Mouse (Mus musculus): ENCODE results near the gene Ttc28. TPM values are rescaled to one million over a fixed set of nuclear protein-coding genes. Genes with fewer than 3 reads are reported as not detected.
"Not testable (repeated sequence)": the region's sequence is repeated elsewhere in the genome, so short reads cannot be mapped to it uniquely, and the experiment has no call there.

Ttc28 gene
- polyA plus RNA-seq, 1 experiment from 2014 or later = 13.0 TPM

DNA sequence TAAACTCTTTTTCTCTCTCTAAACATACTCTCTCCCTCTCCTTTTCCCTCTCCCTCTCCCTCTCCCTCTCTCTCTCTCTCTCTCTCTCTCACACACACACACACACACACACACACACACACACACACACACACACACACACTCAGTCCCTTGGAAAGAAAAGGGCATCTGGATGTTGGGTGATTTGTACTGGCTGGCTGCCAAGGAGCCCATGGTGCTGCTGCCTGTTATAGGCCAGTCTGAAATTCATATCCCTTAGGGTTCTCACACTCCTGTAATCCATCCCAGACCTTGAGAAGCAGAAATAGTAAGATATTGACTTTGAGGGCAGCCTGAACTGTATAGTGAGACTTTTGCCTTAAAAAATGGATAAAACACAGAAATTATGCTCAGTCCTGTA, 4.9 kb upstream of the Ttc28 start:
- Histone ChIP-seq H3K27ac (ENCODE audit: low read depth) (no peak overlapping the region), H3K27me3 (replicated peaks; ENCODE audit: control insufficient read depth, insufficient read depth, low read length) (no peaks in the 10 kb centered on the region), H3K4me3 (ENCODE audit: low read depth, low read length) (no peak overlapping the region), H3K4me2 (ENCODE audit: low read length) (no peak overlapping the region), H3K36me3 (ENCODE audit: control insufficient read depth, insufficient read depth, low read length) (peaks cover 26% of the 10 kb centered on the region), H3K9ac (ENCODE audit: low read length) (no peak overlapping the region), H3K9me3 (ENCODE audit: control insufficient read depth, low read length) (no peaks in the 10 kb centered on the region), H3K4me1 (replicated peaks; ENCODE audit: control insufficient read depth, insufficient read depth, low read length) (no peaks in the 10 kb centered on the region)
- no peak for DNase-seq (ENCODE audit: low spot score)
- ATAC-seq (replicated peaks; ENCODE audit: low FRiP score, low TSS enrichment, low read depth) = no peak

- Histone ChIP-seq H3K4me1 (replicated peaks; ENCODE audit: control insufficient read depth, insufficient read depth, low read length) (0 out of 2 replicates have a peak, but pooled peaks cover under 1% of the 10 kb centered on the region), H3K27me3 (replicated peaks; ENCODE audit: control insufficient read depth, insufficient read depth, low read length) (no peaks in the 10 kb centered on the region), H3K9me3 (ENCODE audit: control insufficient read depth, low read length) (no peaks in the 10 kb centered on the region), H3K27ac (ENCODE audit: low read depth) (no peak overlapping the region), H3K9ac (ENCODE audit: low read length) (no peak overlapping the region), H3K4me3 (ENCODE audit: low read depth, low read length) (no peak overlapping the region), H3K4me2 (ENCODE audit: low read length) (no peak overlapping the region), H3K36me3 (ENCODE audit: control insufficient read depth, insufficient read depth, low read length) (peaks cover 26% of the 10 kb centered on the region)
- ATAC-seq (replicated peaks; ENCODE audit: low FRiP score, low TSS enrichment, low read depth) (no peak), DNase-seq (ENCODE audit: low spot score) (no peak)
- 96% methylated on average over 1 of the region's 1 CpGs for WGBS
These were observed 4.3 kb upstream of the Ttc28 start for GRCm38 (mm10) chr5:110875286-110875685.

DNA sequence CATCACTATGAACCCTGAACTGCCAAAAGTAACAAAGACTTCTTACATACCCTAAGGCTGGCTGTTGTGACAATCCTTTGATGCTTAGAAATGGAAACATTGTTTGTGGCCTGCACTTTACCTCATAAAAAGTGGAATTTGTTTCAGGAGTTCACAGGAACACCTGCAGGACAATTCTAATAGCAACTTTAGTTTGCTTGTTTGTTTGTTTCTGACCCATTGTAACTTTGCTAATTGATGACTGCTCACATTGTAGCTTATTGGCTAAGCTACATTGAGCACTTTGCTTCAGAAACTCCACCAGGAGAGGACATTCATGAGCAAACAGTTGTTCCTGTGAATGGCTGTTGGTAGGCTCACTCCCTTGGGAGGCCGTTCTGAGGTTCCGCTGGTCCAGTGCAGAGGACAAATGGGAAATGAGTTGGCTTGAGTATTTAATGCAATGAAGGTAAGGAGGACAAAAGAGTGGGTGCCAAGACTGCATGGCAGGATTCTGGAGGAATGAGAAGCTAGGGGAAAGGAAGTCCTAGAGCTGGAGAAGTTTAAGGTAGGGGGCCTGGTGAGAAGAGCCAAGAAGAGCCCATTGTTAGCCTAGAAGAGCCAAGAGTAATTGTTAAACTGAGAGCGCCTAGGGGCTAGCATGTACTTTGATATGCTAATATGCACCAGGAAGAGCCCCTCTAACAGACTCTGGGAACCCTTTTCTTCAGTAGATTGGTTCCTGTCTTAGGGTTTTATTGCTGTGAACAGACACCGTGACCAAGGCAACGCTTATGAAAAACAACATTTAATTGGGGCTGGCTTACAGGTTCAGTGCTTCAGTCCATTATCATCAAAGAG, 1.7 kb upstream of the Ttc28 start:
- H3K27me3 ChIP-seq (replicated peaks; ENCODE audit: control insufficient read depth, insufficient read depth, low read length) = no peaks in the 10 kb centered on the region
- peaks cover 6% of the 10 kb centered on the region; the same call in 1 of the 2 replicates for H3K4me1 ChIP-seq (replicated peaks; ENCODE audit: control insufficient read depth, insufficient read depth, low read length)
- ATAC-seq (replicated peaks; ENCODE audit: low FRiP score, low TSS enrichment, low read depth) = no peak
- no peak overlapping the region for H3K27ac ChIP-seq (ENCODE audit: low read depth)
- H3K9ac ChIP-seq (ENCODE audit: low read length) = no peak overlapping the region
- 86% methylated on average over 5 of the region's 5 CpGs for WGBS
- H3K36me3 ChIP-seq (ENCODE audit: control insufficient read depth, insufficient read depth, low read length) = peaks cover 11% of the 10 kb centered on the region
- no peak overlapping the region for H3K4me2 ChIP-seq (ENCODE audit: low read length)
- H3K9me3 ChIP-seq (ENCODE audit: control insufficient read depth, low read length) = no peaks in the 10 kb centered on the region
- DNase-seq (ENCODE audit: low spot score) = no peak
- no peak overlapping the region for H3K4me3 ChIP-seq (ENCODE audit: low read depth, low read length)

- H3K4me1 ChIP-seq (replicated peaks; ENCODE audit: control insufficient read depth, insufficient read depth, low read length); H3K27me3 ChIP-seq (replicated peaks; ENCODE audit: control insufficient read depth, insufficient read depth, low read length); H3K36me3 ChIP-seq (ENCODE audit: control insufficient read depth, insufficient read depth, low read length); ATAC-seq (replicated peaks; ENCODE audit: low FRiP score, low TSS enrichment, low read depth); H3K9me3 ChIP-seq (ENCODE audit: control insufficient read depth, low read length); H3K9ac ChIP-seq (ENCODE audit: low read length); H3K27ac ChIP-seq (ENCODE audit: low read depth); H3K4me2 ChIP-seq (ENCODE audit: low read length); DNase-seq (ENCODE audit: low spot score); H3K4me3 ChIP-seq (ENCODE audit: low read depth, low read length): not testable (repeated sequence)
- WGBS = 92% methylated on average over 1 of the region's 1 CpGs
These were observed 1.1 kb upstream of the Ttc28 start for GRCm38 (mm10) chr5:110878526-110878925.

DNA sequence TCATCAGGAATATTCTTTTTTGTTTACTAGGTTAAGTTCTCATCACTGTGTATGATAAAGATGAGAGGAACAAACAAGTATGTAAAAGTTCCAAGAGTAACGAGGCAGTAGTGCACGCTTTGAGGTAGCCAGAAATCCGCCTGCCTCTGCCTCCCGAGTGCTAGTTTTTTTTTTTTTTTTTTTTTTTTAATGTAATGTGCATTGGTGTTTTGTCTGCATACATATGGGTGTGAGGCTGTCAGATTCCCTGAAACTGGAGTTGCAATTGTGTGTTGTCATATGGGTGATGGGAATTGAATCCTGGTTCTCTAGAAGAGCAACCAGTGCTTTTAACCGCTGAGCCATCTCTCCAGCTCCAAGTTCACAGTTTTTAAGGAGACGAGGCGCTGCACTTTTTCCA, 561 bp upstream of the Ttc28 start:
- 64% methylated on average over 7 of the region's 7 CpGs for WGBS
- Histone ChIP-seq H3K4me1 (replicated peaks; ENCODE audit: control insufficient read depth, insufficient read depth, low read length) (peaks cover 6% of the 10 kb centered on the region; the same call in 1 of the 2 replicates), H3K27me3 (replicated peaks; ENCODE audit: control insufficient read depth, insufficient read depth, low read length) (no peaks in the 10 kb centered on the region), H3K27ac (ENCODE audit: low read depth) (peak overlapping the region; percentile 77), H3K9ac (ENCODE audit: low read length) (peak overlapping the region; percentile 90), H3K36me3 (ENCODE audit: control insufficient read depth, insufficient read depth, low read length) (no peaks in the 10 kb centered on the region), H3K4me2 (ENCODE audit: low read length) (peak overlapping the region; percentile 89), H3K9me3 (ENCODE audit: control insufficient read depth, low read length) (no peaks in the 10 kb centered on the region), H3K4me3 (ENCODE audit: low read depth, low read length) (peak overlapping the region; percentile 74)
- DNase-seq (ENCODE audit: low spot score) (no peak), ATAC-seq (replicated peaks; ENCODE audit: low FRiP score, low TSS enrichment, low read depth) (no peak)

DNA sequence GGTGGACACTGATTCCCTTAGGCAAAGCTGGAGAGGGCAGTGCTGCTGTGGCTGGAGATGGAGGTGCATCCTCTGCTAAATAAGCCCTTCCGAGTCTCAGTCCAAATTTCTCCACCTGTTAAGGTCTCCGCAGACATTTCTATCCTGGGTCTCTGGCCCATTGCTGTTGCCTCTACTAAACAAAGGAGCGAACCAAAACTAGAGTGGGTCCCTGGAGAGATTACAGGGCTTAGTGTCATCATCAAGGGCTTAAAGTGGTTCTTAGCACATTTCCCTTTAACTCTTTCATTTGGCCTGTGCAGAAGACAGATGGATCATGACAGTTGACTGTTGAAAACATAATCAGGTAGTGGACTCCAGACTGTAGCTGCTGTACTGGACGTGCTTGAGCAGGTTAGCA, 9.0 kb downstream of the Ttc28 start:
- no peaks in the 10 kb centered on the region for H3K27me3 ChIP-seq (replicated peaks; ENCODE audit: control insufficient read depth, insufficient read depth, low read length)
- WGBS = 87% methylated on average over 4 of the region's 4 CpGs
- ATAC-seq (replicated peaks; ENCODE audit: low FRiP score, low TSS enrichment, low read depth) (no peak), DNase-seq (ENCODE audit: low spot score) (no peak)
- H3K9ac ChIP-seq (ENCODE audit: low read length) = no peak overlapping the region
- H3K36me3 ChIP-seq (ENCODE audit: control insufficient read depth, insufficient read depth, low read length) = peaks cover 19% of the 10 kb centered on the region
- H3K4me1 ChIP-seq (replicated peaks; ENCODE audit: control insufficient read depth, insufficient read depth, low read length) = no peaks in the 10 kb centered on the region
- H3K4me2 ChIP-seq (ENCODE audit: low read length) = no peak overlapping the region
- no peaks in the 10 kb centered on the region for H3K9me3 ChIP-seq (ENCODE audit: control insufficient read depth, low read length)
- H3K4me3 ChIP-seq (ENCODE audit: low read depth, low read length) = no peak overlapping the region
- H3K27ac ChIP-seq (ENCODE audit: low read depth) = no peak overlapping the region

DNA sequence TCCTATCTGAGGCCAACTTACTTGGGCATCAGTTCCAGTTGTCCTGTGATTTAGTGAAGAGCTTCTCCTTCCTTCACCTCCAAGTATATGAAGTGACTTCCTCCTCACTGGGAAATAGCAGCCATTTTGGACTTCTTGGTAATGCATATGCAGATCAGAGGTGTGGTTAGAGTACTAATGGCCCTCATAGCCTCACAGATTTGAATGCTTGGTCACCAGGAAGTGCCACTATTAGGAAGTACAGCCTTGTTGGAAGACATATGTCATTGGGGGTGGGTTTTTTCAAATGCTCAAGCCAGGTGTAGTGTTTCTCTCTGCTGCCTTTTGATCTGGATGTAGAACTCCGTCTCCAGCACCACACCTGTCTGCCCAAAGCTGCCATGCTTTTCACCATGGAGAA, 10.3 kb downstream of the Ttc28 start:
- ATAC-seq (replicated peaks; ENCODE audit: low FRiP score, low TSS enrichment, low read depth) (no peak), DNase-seq (ENCODE audit: low spot score) (no peak)
- Histone ChIP-seq H3K27me3 (replicated peaks; ENCODE audit: control insufficient read depth, insufficient read depth, low read length) (no peaks in the 10 kb centered on the region), H3K9ac (ENCODE audit: low read length) (no peak overlapping the region), H3K4me1 (replicated peaks; ENCODE audit: control insufficient read depth, insufficient read depth, low read length) (no peaks in the 10 kb centered on the region), H3K4me3 (ENCODE audit: low read depth, low read length) (no peak overlapping the region), H3K27ac (ENCODE audit: low read depth) (no peak overlapping the region), H3K9me3 (ENCODE audit: control insufficient read depth, low read length) (no peaks in the 10 kb centered on the region), H3K36me3 (ENCODE audit: control insufficient read depth, insufficient read depth, low read length) (peaks cover 30% of the 10 kb centered on the region), H3K4me2 (ENCODE audit: low read length) (no peak overlapping the region)
- WGBS = 83% methylated on average over 1 of the region's 1 CpGs

GRCm38 (mm10) chr5:110890561-110890960, 11.0 kb downstream of the Ttc28 start:
- DNase-seq (ENCODE audit: low spot score) = no peak
- Histone ChIP-seq H3K4me2 (ENCODE audit: low read length) (no peak overlapping the region), H3K27me3 (replicated peaks; ENCODE audit: control insufficient read depth, insufficient read depth, low read length) (no peaks in the 10 kb centered on the region), H3K9me3 (ENCODE audit: control insufficient read depth, low read length) (no peaks in the 10 kb centered on the region), H3K36me3 (ENCODE audit: control insufficient read depth, insufficient read depth, low read length) (peaks cover 33% of the 10 kb centered on the region), H3K4me3 (ENCODE audit: low read depth, low read length) (no peak overlapping the region), H3K27ac (ENCODE audit: low read depth) (no peak overlapping the region), H3K4me1 (replicated peaks; ENCODE audit: control insufficient read depth, insufficient read depth, low read length) (no peaks in the 10 kb centered on the region), H3K9ac (ENCODE audit: low read length) (no peak overlapping the region)
- no peak for ATAC-seq (replicated peaks; ENCODE audit: low FRiP score, low TSS enrichment, low read depth)
- WGBS = 87% methylated on average over 3 of the region's 3 CpGs

Data from intestine, embryonic 14.5 days (tissue).